Mouse (Mus musculus) cerebellum, adult 2 months (tissue): ENCODE measurements around the gene Abl1.

ENCODE experiments used
- CTCF ChIP-seq: fragments of 200-500 bp; IDR thresholded peaks from 2 replicates; pipeline ENCODE4 v1.5.1; 2011; ENCODE audit warnings: low read depth, mild to moderate bottlenecking, control low read depth, low read length, moderate library complexity, borderline replicate concordance; ENCODE audit not compliant: insufficient read depth
- POLR2A ChIP-seq: fragments of 200-500 bp; IDR thresholded peaks from 2 replicates; pipeline ENCODE4 v1.6.1; 2011; ENCODE audit warnings: low read length, control low read depth, borderline replicate concordance; ENCODE audit not compliant: insufficient read depth

- TF ChIP-seq CTCF, result 0 out of 2 replicates have a peak, but pooled peaks have one; percentile 9
- TF ChIP-seq POLR2A, result no peak
Measured at GRCm38 (mm10) chr2:31667332-31667731, 20.8 kb upstream of the Abl1 start.
